Mouse (Mus musculus) bone marrow, adult 2 months (tissue): ENCODE results near the gene Gm5475. TPM values are rescaled to one million over a fixed set of nuclear protein-coding genes. Genes with fewer than 3 reads are reported as not detected.

ENCODE experiments used
- H3K27ac ChIP-seq: fragments of 200-500 bp; 2 replicates; pipeline ENCODE4 v1.5.1; 2012; ENCODE audit warnings: low read depth, mild to moderate bottlenecking, control low read depth, inconsistent platforms, low read length; ENCODE audit not compliant: control insufficient read depth, poor library complexity, insufficient read depth
- H3K4me1 ChIP-seq: fragments of 200-500 bp; 2 replicates; pipeline ENCODE4 v1.6.1; 2011; ENCODE audit warnings: low read length; ENCODE audit not compliant: control insufficient read depth, insufficient read depth
- H3K4me3 ChIP-seq: fragments of 200-500 bp; replicated peaks from 2 replicates; pipeline ENCODE3; 2011; ENCODE audit warnings: mild to moderate bottlenecking, low read depth, low read length, control low read depth; ENCODE audit not compliant: control insufficient read depth
- CTCF ChIP-seq: fragments of 200-500 bp; IDR thresholded peaks from 2 replicates; pipeline ENCODE4 v1.5.1; 2011; ENCODE audit warnings: low read length, control low read depth; ENCODE audit not compliant: control insufficient read depth, insufficient read depth
- POLR2A ChIP-seq: fragments of 200-500 bp; IDR thresholded peaks from 2 replicates; pipeline ENCODE4 v1.6.1; 2011; ENCODE audit warnings: low read depth, mild to moderate bottlenecking, control low read depth, low read length, borderline replicate concordance; ENCODE audit not compliant: control insufficient read depth
- WGBS: fragments of 180-500 bp; shearing (Covaris S2); methylation state at CpG from one replicate; pipeline ENCODE4 v1.1.7; 2018; 5-methylcytosine and 5-hydroxymethylcytosine counted together
- polyA plus RNA-seq: library from polyadenylated mRNA; stranded (reverse); fragments of >200 nt; gene quantifications from 2 replicates; pipeline ENCODE4 v1.2.4, GENCODE M21; 2011; ENCODE audit warnings: low replicate concordance; ENCODE audit not compliant: missing spikeins, insufficient read depth, insufficient read length

The Gm5475 gene
- polyA plus RNA-seq, 1 experiment, result not detected

- Histone ChIP-seq H3K27ac (no peak overlapping the region), H3K4me1 (no peaks in the 10 kb centered on the region), H3K4me3 (no peak overlapping the region)
- no peak for TF ChIP-seq POLR2A
- TF ChIP-seq CTCF, result no peak
- 78% methylated on average over 9 of the region's 9 CpGs for WGBS
Observed at GRCm38 (mm10) chr15:100388886-100389285, 33.1 kb upstream of the Gm5475 start.

GRCm38 (mm10) chr15:100391066-100391465, 30.9 kb upstream of the Gm5475 start:
- Histone ChIP-seq H3K4me1 (no peaks in the 10 kb centered on the region), H3K4me3 (no peak overlapping the region), H3K27ac (no peak overlapping the region)
- WGBS, result 56% methylated on average over 7 of the region's 7 CpGs
- no peak for TF ChIP-seq CTCF
- TF ChIP-seq POLR2A, result no peak

GRCm38 (mm10) chr15:100391599-100391998, 30.3 kb upstream of the Gm5475 start:
- 58% methylated on average over 7 of the region's 7 CpGs for WGBS
- TF ChIP-seq CTCF, result no peak
- TF ChIP-seq POLR2A, result no peak
- Histone ChIP-seq H3K4me1 (no peaks in the 10 kb centered on the region), H3K4me3 (no peak overlapping the region), H3K27ac (no peak overlapping the region)

- Histone ChIP-seq H3K4me1 (no peaks in the 10 kb centered on the region), H3K4me3 (no peak overlapping the region), H3K27ac (no peak overlapping the region)
- TF ChIP-seq CTCF (no peak), POLR2A (no peak)
- 91% methylated on average over 11 of the region's 11 CpGs for WGBS
Observed at GRCm38 (mm10) chr15:100393016-100393415, 28.9 kb upstream of the Gm5475 start.

- Histone ChIP-seq H3K4me3 (no peak overlapping the region), H3K4me1 (no peaks in the 10 kb centered on the region), H3K27ac (no peak overlapping the region)
- TF ChIP-seq CTCF (no peak), POLR2A (no peak)
- 92% methylated on average over 3 of the region's 3 CpGs for WGBS
Observed at GRCm38 (mm10) chr15:100395561-100395960, 26.4 kb upstream of the Gm5475 start.

GRCm38 (mm10) chr15:100400592-100401250, 21.2 kb upstream of the Gm5475 start:
- H3K27ac ChIP-seq, result no peak overlapping the region
- no peaks in the 10 kb centered on the region for H3K4me1 ChIP-seq
- TF ChIP-seq POLR2A (no peak), CTCF (no peak)
- WGBS, result 82% methylated on average over 16 of the region's 16 CpGs
- H3K4me3 ChIP-seq, result no peak overlapping the region

GRCm38 (mm10) chr15:100401811-100402210, 20.1 kb upstream of the Gm5475 start:
- TF ChIP-seq POLR2A (no peak), CTCF (no peak)
- H3K4me3 ChIP-seq, result no peak overlapping the region
- H3K4me1 ChIP-seq, result no peaks in the 10 kb centered on the region
- H3K27ac ChIP-seq, result no peak overlapping the region
- WGBS, result 87% methylated on average over 4 of the region's 4 CpGs

GRCm38 (mm10) chr15:100402347-100402746, 19.6 kb upstream of the Gm5475 start:
- Histone ChIP-seq H3K4me3 (no peak overlapping the region), H3K27ac (no peak overlapping the region), H3K4me1 (no peaks in the 10 kb centered on the region)
- 72% methylated on average over 14 of the region's 14 CpGs for WGBS
- TF ChIP-seq CTCF (no peak), POLR2A (no peak)

GRCm38 (mm10) chr15:100402798-100403197, 19.1 kb upstream of the Gm5475 start:
- WGBS, result 84% methylated on average over 4 of the region's 4 CpGs
- H3K4me1 ChIP-seq, result no peaks in the 10 kb centered on the region
- H3K27ac ChIP-seq, result no peak overlapping the region
- TF ChIP-seq POLR2A, result no peak
- no peak overlapping the region for H3K4me3 ChIP-seq
